Mouse (Mus musculus): ENCODE results near the gene Lrrc26. TPM values are rescaled to one million over a fixed set of nuclear protein-coding genes. Genes with fewer than 3 reads are reported as not detected.
"Not testable (repeated sequence)": the region's sequence is repeated elsewhere in the genome, so short reads cannot be mapped to it uniquely, and the experiment has no call there.

Lrrc26 gene
- polyA plus RNA-seq, 1 experiment from 2014 or later, result 6.9 TPM

- H3K9me3 ChIP-seq; ATAC-seq (ENCODE audit: insufficient read depth, low FRiP score, low read depth); H3K36me3 ChIP-seq; H3K27ac ChIP-seq; H3K27me3 ChIP-seq (replicated peaks): not testable (repeated sequence)
- H3K4me1 ChIP-seq, result peaks cover 14% of the 10 kb centered on the region
- H3K4me3 ChIP-seq (replicated peaks), result peak overlapping the region; percentile 92
- H3K4me2 ChIP-seq, result peak overlapping the region; percentile 96
- 57% methylated on average over 12 of the region's 12 CpGs for WGBS
- H3K9ac ChIP-seq, result 0 out of 2 replicates have a peak overlapping the region, but pooled peaks have one; percentile 86
Observed at GRCm38 (mm10) chr2:25256443-25257109, 33.1 kb upstream of the Lrrc26 start.

GRCm38 (mm10) chr2:25257250-25257649, 32.5 kb upstream of the Lrrc26 start:
- WGBS, result 86% methylated on average over 5 of the region's 5 CpGs
- not testable (repeated sequence) for H3K9ac ChIP-seq; H3K4me3 ChIP-seq (replicated peaks); H3K9me3 ChIP-seq; H3K4me2 ChIP-seq; H3K27ac ChIP-seq; ATAC-seq (ENCODE audit: insufficient read depth, low FRiP score, low read depth); H3K27me3 ChIP-seq (replicated peaks); H3K36me3 ChIP-seq
- H3K4me1 ChIP-seq, result peaks cover 14% of the 10 kb centered on the region

GRCm38 (mm10) chr2:25258887-25259286, 30.8 kb upstream of the Lrrc26 start:
- no peaks in the 10 kb centered on the region for H3K9me3 ChIP-seq
- peaks cover 4% of the 10 kb centered on the region; the same call in 1 of the 2 replicates for H3K27me3 ChIP-seq (replicated peaks)
- H3K4me2 ChIP-seq, result no peak overlapping the region
- no peak overlapping the region for H3K4me3 ChIP-seq (replicated peaks)
- no peak overlapping the region for H3K27ac ChIP-seq
- no peaks in the 10 kb centered on the region for H3K36me3 ChIP-seq
- no peak for ATAC-seq (ENCODE audit: insufficient read depth, low FRiP score, low read depth)
- WGBS, result 50% methylated on average over 2 of the region's 2 CpGs
- H3K4me1 ChIP-seq, result peaks cover 22% of the 10 kb centered on the region
- H3K9ac ChIP-seq, result no peak overlapping the region

GRCm38 (mm10) chr2:25261870-25262269, 27.8 kb upstream of the Lrrc26 start:
- 51% methylated on average over 12 of the region's 12 CpGs for WGBS
- no peaks in the 10 kb centered on the region for H3K36me3 ChIP-seq
- ATAC-seq (ENCODE audit: insufficient read depth, low FRiP score, low read depth), result no peak
- peaks cover 33% of the 10 kb centered on the region for H3K4me1 ChIP-seq
- H3K27me3 ChIP-seq (replicated peaks), result peaks cover 5% of the 10 kb centered on the region; the same call in 1 of the 2 replicates
- H3K9ac ChIP-seq, result no peak overlapping the region
- peak overlapping the region; percentile 84 for H3K4me2 ChIP-seq
- peak overlapping the region; percentile 74 for H3K4me3 ChIP-seq (replicated peaks)
- peak overlapping the region; percentile 77 for H3K27ac ChIP-seq
- no peaks in the 10 kb centered on the region for H3K9me3 ChIP-seq

- under 1% methylated on average over 39 of the region's 39 CpGs for WGBS
- Histone ChIP-seq H3K4me3 (replicated peaks) (peak within 1 kb of the TSS; percentile 74), H3K4me2 (peak within 1 kb of the TSS; percentile 84), H3K9me3 (no peaks in the 10 kb centered on the region), H3K27ac (peak within 1 kb of the TSS; percentile 77), H3K27me3 (replicated peaks) (peaks cover 5% of the 10 kb centered on the region; the same call in 1 of the 2 replicates), H3K4me1 (peaks cover 37% of the 10 kb centered on the region), H3K9ac (peak within 1 kb of the TSS; percentile 27; the same call in 1 of the 2 replicates), H3K36me3 (no peaks in the 10 kb centered on the region)
- peak; percentile 98 for ATAC-seq (ENCODE audit: insufficient read depth, low FRiP score, low read depth)
Observed at GRCm38 (mm10) chr2:25262291-25262767, 27.4 kb upstream of the Lrrc26 start, which contains the start of gene Tprn. Gene Tprn (plus strand): TSS chr2:25262618.

GRCm38 (mm10) chr2:25262795-25263622, 26.7 kb upstream of the Lrrc26 start:
- H3K27me3 ChIP-seq (replicated peaks), result peaks cover 5% of the 10 kb centered on the region; the same call in 1 of the 2 replicates
- no peaks in the 10 kb centered on the region for H3K36me3 ChIP-seq
- H3K4me1 ChIP-seq, result peaks cover 41% of the 10 kb centered on the region
- peak overlapping the region; percentile 27; the same call in 1 of the 2 replicates for H3K9ac ChIP-seq
- ATAC-seq (ENCODE audit: insufficient read depth, low FRiP score, low read depth), result peak; percentile 2; the same call in 1 of the 2 replicates
- peak overlapping the region; percentile 84 for H3K4me2 ChIP-seq
- peak overlapping the region; percentile 48 for H3K27ac ChIP-seq
- peak overlapping the region; percentile 74 for H3K4me3 ChIP-seq (replicated peaks)
- under 1% methylated on average over 82 of the region's 82 CpGs for WGBS
- no peaks in the 10 kb centered on the region for H3K9me3 ChIP-seq

- H3K27ac ChIP-seq, result no peak overlapping the region
- no peak for ATAC-seq (ENCODE audit: insufficient read depth, low FRiP score, low read depth)
- peak overlapping the region; percentile 27; the same call in 1 of the 2 replicates for H3K9ac ChIP-seq
- H3K4me1 ChIP-seq, result peaks cover 41% of the 10 kb centered on the region
- peaks cover 5% of the 10 kb centered on the region; the same call in 1 of the 2 replicates for H3K27me3 ChIP-seq (replicated peaks)
- peak overlapping the region; percentile 74 for H3K4me3 ChIP-seq (replicated peaks)
- H3K36me3 ChIP-seq, result no peaks in the 10 kb centered on the region
- WGBS, result 24% methylated on average over 12 of the region's 12 CpGs
- peak overlapping the region; percentile 84 for H3K4me2 ChIP-seq
- H3K9me3 ChIP-seq, result no peaks in the 10 kb centered on the region
Observed at GRCm38 (mm10) chr2:25263623-25264285, 26.0 kb upstream of the Lrrc26 start.

- H3K9me3 ChIP-seq, result no peaks in the 10 kb centered on the region
- peaks cover 5% of the 10 kb centered on the region; the same call in 1 of the 2 replicates for H3K27me3 ChIP-seq (replicated peaks)
- H3K9ac ChIP-seq, result no peak overlapping the region
- H3K36me3 ChIP-seq, result peaks cover 4% of the 10 kb centered on the region; the same call in 1 of the 2 replicates
- H3K4me1 ChIP-seq, result peaks cover 41% of the 10 kb centered on the region
- peak overlapping the region; percentile 74 for H3K4me3 ChIP-seq (replicated peaks)
- H3K27ac ChIP-seq, result no peak overlapping the region
- no peak for ATAC-seq (ENCODE audit: insufficient read depth, low FRiP score, low read depth)
- 76% methylated on average over 5 of the region's 5 CpGs for WGBS
- H3K4me2 ChIP-seq, result peak overlapping the region; percentile 84
Observed at GRCm38 (mm10) chr2:25264286-25264660, 25.4 kb upstream of the Lrrc26 start.

GRCm38 (mm10) chr2:25264851-25265250, 24.9 kb upstream of the Lrrc26 start:
- Histone ChIP-seq H3K9ac (no peak overlapping the region), H3K4me2 (peak overlapping the region; percentile 84), H3K4me1 (peaks cover 41% of the 10 kb centered on the region), H3K4me3 (replicated peaks) (peak overlapping the region; percentile 74), H3K36me3 (peaks cover 9% of the 10 kb centered on the region; the same call in 1 of the 2 replicates), H3K9me3 (no peaks in the 10 kb centered on the region), H3K27ac (no peak overlapping the region), H3K27me3 (replicated peaks) (peaks cover 5% of the 10 kb centered on the region; the same call in 1 of the 2 replicates)
- no peak for ATAC-seq (ENCODE audit: insufficient read depth, low FRiP score, low read depth)
- WGBS, result 78% methylated on average over 3 of the region's 3 CpGs

GRCm38 (mm10) chr2:25265897-25266656, 23.6 kb upstream of the Lrrc26 start:
- H3K4me2 ChIP-seq, result peak overlapping the region; percentile 84
- H3K27me3 ChIP-seq (replicated peaks), result peaks cover 5% of the 10 kb centered on the region; the same call in 1 of the 2 replicates
- ATAC-seq (ENCODE audit: insufficient read depth, low FRiP score, low read depth), result no peak
- H3K9me3 ChIP-seq, result no peaks in the 10 kb centered on the region
- no peak overlapping the region for H3K9ac ChIP-seq
- peak overlapping the region; percentile 86 for H3K27ac ChIP-seq
- H3K36me3 ChIP-seq, result peaks cover 17% of the 10 kb centered on the region; the same call in 1 of the 2 replicates
- H3K4me3 ChIP-seq (replicated peaks), result peak overlapping the region; percentile 74; the same call in 1 of the 2 replicates
- peaks cover 50% of the 10 kb centered on the region for H3K4me1 ChIP-seq
- WGBS, result 54% methylated on average over 6 of the region's 6 CpGs
